18 mouse cellular contexts compared by ENCODE assay signal in the genomic region with DNA sequence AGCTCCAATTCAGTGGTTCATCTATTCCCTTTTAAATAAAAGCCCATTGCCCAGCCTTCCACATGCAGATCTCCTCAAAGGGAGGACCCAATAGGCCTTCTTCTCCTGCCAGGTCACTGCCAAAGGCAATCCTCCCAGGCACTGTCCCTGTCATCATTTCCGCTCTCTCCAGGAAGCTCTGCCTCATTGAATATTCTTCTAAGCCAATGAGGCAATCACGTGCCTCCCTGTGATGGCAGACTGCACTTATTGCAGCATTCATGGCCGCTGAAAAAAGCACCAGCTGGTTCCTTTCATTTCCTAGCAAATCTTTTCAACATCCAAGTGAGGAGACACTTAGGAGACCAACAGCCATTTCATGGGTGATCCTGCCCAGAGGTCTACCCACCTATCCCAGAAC.
A peak's percentile ranks its signal among the peaks of the same experiment; 100 is the strongest.
DNase-seq lines count a peak whose midpoint lies in the region; ATAC-seq lines count a peak whose summit lies in the region.
"Had no signal": no experiment of that assay in that cellular context is flagged by ENCODE, and none has a peak within 500 bp of the region (broad histone marks: within the 10 kb centered on the region; RNA-seq: fewer than 3 reads in every experiment).

No protein-coding gene starts in this region.

- intact Hi-C loops in left cerebral cortex, postnatal 4 days (cut with DNase I), result no loop called here

- no peak overlapping the region for H3K4me2 ChIP-seq in forebrain, embryonic 12.5 days
- H3K4me2 ChIP-seq in hindbrain, embryonic 15.5 days, result no peak overlapping the region
- H3K4me2 ChIP-seq: limb, embryonic 15.5 days; neural tube, embryonic 13.5 days had no signal

- no peak overlapping the region for H3K4me3 ChIP-seq in forebrain, embryonic 12.5 days (replicated peaks)
- H3K4me3 ChIP-seq in hindbrain, embryonic 15.5 days, result no peak overlapping the region
- H3K4me3 ChIP-seq: gastrocnemius, adult 2 months; limb, embryonic 15.5 days; megakaryocyte, embryonic 14.5 days; neural tube, embryonic 13.5 days had no signal

- no peaks in the 10 kb centered on the region for H3K36me3 ChIP-seq in forebrain, embryonic 12.5 days (replicated peaks)
- H3K36me3 ChIP-seq in hindbrain, embryonic 15.5 days, result no peaks in the 10 kb centered on the region
- H3K36me3 ChIP-seq: limb, embryonic 15.5 days; neural tube, embryonic 13.5 days had no signal

- DNase-seq in left cerebral cortex, postnatal 4 days, result peak; percentile 2
- no peak for DNase-seq in left cerebral cortex, adult 18-20 months (ENCODE audit: low spot score in 2 of 2)
- peak; percentile 9 for DNase-seq in retina, postnatal 1 day
- no peak for DNase-seq in lung, postnatal 25 days (ENCODE audit: low spot score)
- DNase-seq in gastrocnemius, postnatal 10 days, result no peak
- DNase-seq: adrenal gland, adult 8-10 months; gastrocnemius, adult 2 months; kidney, adult 11 months; kidney, postnatal 25 days; lung, adult 2 months; thymus, postnatal 36 days had no signal

- ATAC-seq in forebrain, embryonic 12.5 days (ENCODE audit: low FRiP score), result peak; percentile 73; the same call in 1 of the 2 replicates
- peak; percentile 54; the same call in 1 of the 2 replicates for ATAC-seq in hindbrain, embryonic 15.5 days (ENCODE audit: low FRiP score, low read depth)
- ATAC-seq: CD4-positive, CD25-positive, alpha-beta regulatory T cell, adult 4 months; Patski had no signal

- no peaks in the 10 kb centered on the region for H3K9me3 ChIP-seq in forebrain, embryonic 12.5 days
- no peaks in the 10 kb centered on the region for H3K9me3 ChIP-seq in hindbrain, embryonic 15.5 days
- H3K9me3 ChIP-seq: limb, embryonic 15.5 days; neural tube, embryonic 13.5 days had no signal

- H3K27ac ChIP-seq in forebrain, embryonic 12.5 days, result no peak overlapping the region; the same call in 1 of the 2 replicates
- no peak overlapping the region for H3K27ac ChIP-seq in hindbrain, embryonic 15.5 days (replicated peaks)
- H3K27ac ChIP-seq: gastrocnemius, adult 2 months; limb, embryonic 15.5 days; neural tube, embryonic 13.5 days had no signal

- H3K4me1 ChIP-seq in forebrain, embryonic 12.5 days, result peaks cover 10% of the 10 kb centered on the region
- H3K4me1 ChIP-seq in hindbrain, embryonic 15.5 days (replicated peaks), result no peaks in the 10 kb centered on the region
- H3K4me1 ChIP-seq: limb, embryonic 15.5 days; megakaryocyte, embryonic 14.5 days had no signal

- no peak overlapping the region for H3K9ac ChIP-seq in forebrain, embryonic 12.5 days
- H3K9ac ChIP-seq in hindbrain, embryonic 15.5 days, result no peak overlapping the region
- H3K9ac ChIP-seq: limb, embryonic 15.5 days; neural tube, embryonic 13.5 days had no signal

- 35% methylated on average over 3 of the region's 3 CpGs for WGBS in forebrain, embryonic 12.5 days
- 23% methylated on average over 3 of the region's 3 CpGs for WGBS in hindbrain, embryonic 15.5 days

- no peaks in the 10 kb centered on the region for H3K27me3 ChIP-seq in forebrain, embryonic 12.5 days
- no peaks in the 10 kb centered on the region for H3K27me3 ChIP-seq in hindbrain, embryonic 15.5 days
- H3K27me3 ChIP-seq: limb, embryonic 15.5 days; megakaryocyte, embryonic 14.5 days; neural tube, embryonic 13.5 days; Patski had no signal

Comparison
In these comparisons a context has a peak if more than half of its experiments do, and no peak if none do; other contexts are left out.
1. DNase-seq: peak in left cerebral cortex, postnatal 4 days (single experiment) and retina, postnatal 1 day (single experiment); none in left cerebral cortex, adult 18-20 months (0 of 2), lung, postnatal 25 days (single experiment) and gastrocnemius, postnatal 10 days (single experiment).